Mouse (Mus musculus) hindbrain, postnatal 0 days (tissue): Measurements from ENCODE around the gene Tnpo1. TPM values are rescaled to one million over a fixed set of nuclear protein-coding genes. Genes with fewer than 3 reads are reported as not detected.
"Not testable (repeated sequence)": the region's sequence is repeated elsewhere in the genome, so short reads cannot be mapped to it uniquely, and the experiment has no call there.

Source experiments
- ATAC-seq: fragments of 200-750 bp; cut with Nextera tagmentation; 2 replicates; pipeline ENCODE4 v1.8.0; 2017; ENCODE audit warnings: mild to moderate bottlenecking, moderate TSS enrichment, moderate library complexity
- DNase-seq: peaks from one replicate; pipeline ENCODE4 v3.0.0-alpha.2; 2015; ENCODE audit warnings: low spot score
- H3K27ac ChIP-seq: fragments of 300-500 bp; sonication (generic); 2 replicates; pipeline ENCODE4 v1.5.1; 2014; ENCODE audit warnings: mild to moderate bottlenecking
- H3K27me3 ChIP-seq: fragments of 300-500 bp; sonication (generic); 2 replicates; pipeline ENCODE4 v1.6.1; 2014; ENCODE audit warnings: low read length, mixed read lengths; ENCODE audit not compliant: insufficient read depth
- H3K36me3 ChIP-seq: fragments of 300-500 bp; sonication (generic); 2 replicates; pipeline ENCODE4 v1.6.1; 2014; ENCODE audit warnings: low read length, mixed read lengths; ENCODE audit not compliant: insufficient read depth
- H3K4me1 ChIP-seq: fragments of 300-500 bp; sonication (generic); 2 replicates; pipeline ENCODE4 v1.6.1; 2014; ENCODE audit warnings: antibody characterized with exemption, low read length, mixed read lengths; ENCODE audit not compliant: insufficient read depth
- H3K4me2 ChIP-seq: fragments of 300-500 bp; sonication (generic); 2 replicates; pipeline ENCODE4 v1.6.1; 2014; ENCODE audit warnings: low read depth, mild to moderate bottlenecking, low read length, moderate library complexity, mixed read lengths
- H3K4me3 ChIP-seq: fragments of 300-500 bp; sonication (generic); 2 replicates; pipeline ENCODE4 v1.5.1; 2014; ENCODE audit warnings: low read length
- H3K9ac ChIP-seq: fragments of 300-500 bp; sonication (generic); replicated peaks from 2 replicates; pipeline ENCODE4 v1.6.1; 2014; ENCODE audit warnings: mild to moderate bottlenecking, low read length, moderate library complexity, mixed read lengths
- H3K9me3 ChIP-seq: fragments of 300-500 bp; sonication (generic); 2 replicates; pipeline ENCODE4 v1.6.1; 2016; ENCODE audit warnings: low read length, mixed read lengths
- CTCF ChIP-seq: IDR thresholded peaks from 2 replicates; pipeline ENCODE4 v1.5.1; 2016; ENCODE audit warnings: antibody characterized with exemption, control low read depth, low read depth
- WGBS: fragments of 180-500 bp; shearing (Covaris S2); extraction: QIAGEN DNeasy Blood & Tissue Kit; methylation state at CpG from one replicate; pipeline ENCODE4 v1.1.7; 2014; 5-methylcytosine and 5-hydroxymethylcytosine counted together
- polyA plus RNA-seq: library from polyadenylated mRNA; unstranded; fragments of >200 nt; fragmentation: Nextera tagmentation; extraction: Ambion mirVana; gene quantifications from 2 replicates; pipeline ENCODE4 v1.2.1, GENCODE M21; 2015
- total RNA-seq: library from RNA; depleted of rRNA; stranded (reverse); fragments of >200 nt; gene quantifications from 2 replicates; pipeline ENCODE4 v1.2.3, GENCODE M21; 2014

Tnpo1 gene
- total and polyA plus RNA-seq, 2 experiments from 2014 or later, result 21.6 to 79.2 TPM

GRCm38 (mm10) chr13:98832451-98833450 lies 93.4 kb downstream of the Tnpo1 start:
- Histone ChIP-seq H3K4me3 (no peak overlapping the region), H3K4me2 (no peak overlapping the region), H3K9me3 (no peaks in the 10 kb centered on the region), H3K9ac (no peak overlapping the region), H3K27ac (no peak overlapping the region), H3K36me3 (no peaks in the 10 kb centered on the region), H3K27me3 (no peaks in the 10 kb centered on the region), H3K4me1 (no peaks in the 10 kb centered on the region)
- no peak for TF ChIP-seq CTCF
- WGBS, result 79% methylated on average over 10 of the region's 10 CpGs
- DNase-seq, result no peak
- no peak for ATAC-seq

- not testable (repeated sequence) for H3K27me3 ChIP-seq, ATAC-seq, H3K27ac ChIP-seq, H3K9ac ChIP-seq, H3K36me3 ChIP-seq, H3K4me1 ChIP-seq, H3K4me2 ChIP-seq, H3K9me3 ChIP-seq, H3K4me3 ChIP-seq, DNase-seq
- WGBS, result 98% methylated on average over 6 of the region's 6 CpGs
These were observed 97.2 kb downstream of the Tnpo1 start for GRCm38 (mm10) chr13:98829026-98829425.

GRCm38 (mm10) chr13:98825574-98825973 lies 100.6 kb downstream of the Tnpo1 start:
- TF ChIP-seq CTCF, result no peak
- ATAC-seq (no peak), DNase-seq (no peak)
- no peaks in the 10 kb centered on the region for H3K9me3 ChIP-seq
- no peaks in the 10 kb centered on the region for H3K27me3 ChIP-seq
- no peak overlapping the region for H3K9ac ChIP-seq
- 85% methylated on average over 4 of the region's 4 CpGs for WGBS
- H3K4me2 ChIP-seq, result no peak overlapping the region
- H3K27ac ChIP-seq, result no peak overlapping the region
- no peaks in the 10 kb centered on the region for H3K36me3 ChIP-seq
- no peak overlapping the region for H3K4me3 ChIP-seq
- no peaks in the 10 kb centered on the region for H3K4me1 ChIP-seq

- H3K36me3 ChIP-seq, result no peaks in the 10 kb centered on the region
- no peak overlapping the region for H3K27ac ChIP-seq
- no peaks in the 10 kb centered on the region for H3K9me3 ChIP-seq
- no peaks in the 10 kb centered on the region for H3K27me3 ChIP-seq
- H3K4me3 ChIP-seq, result no peak overlapping the region
- DNase-seq, result no peak
- no peak for TF ChIP-seq CTCF
- no peaks in the 10 kb centered on the region for H3K4me1 ChIP-seq
- no peak overlapping the region for H3K9ac ChIP-seq
- WGBS, result 79% methylated on average over 2 of the region's 2 CpGs
- ATAC-seq, result no peak
- H3K4me2 ChIP-seq, result no peak overlapping the region
These were observed 107.1 kb downstream of the Tnpo1 start for GRCm38 (mm10) chr13:98819094-98819493.

GRCm38 (mm10) chr13:98818205-98818604 lies 108.0 kb downstream of the Tnpo1 start:
- no peaks in the 10 kb centered on the region for H3K9me3 ChIP-seq
- no peak overlapping the region for H3K4me3 ChIP-seq
- H3K27me3 ChIP-seq, result no peaks in the 10 kb centered on the region
- ATAC-seq (no peak), DNase-seq (no peak)
- no peak overlapping the region for H3K27ac ChIP-seq
- H3K36me3 ChIP-seq, result no peaks in the 10 kb centered on the region
- no peak overlapping the region for H3K9ac ChIP-seq
- no peak overlapping the region for H3K4me2 ChIP-seq
- H3K4me1 ChIP-seq, result no peaks in the 10 kb centered on the region
- TF ChIP-seq CTCF, result no peak
- WGBS, result 62% methylated on average over 4 of the region's 4 CpGs

- no peak for DNase-seq
- no peaks in the 10 kb centered on the region for H3K36me3 ChIP-seq
- no peak overlapping the region for H3K27ac ChIP-seq
- H3K27me3 ChIP-seq, result no peaks in the 10 kb centered on the region
- no peak overlapping the region for H3K4me3 ChIP-seq
- no peak overlapping the region for H3K9ac ChIP-seq
- H3K9me3 ChIP-seq, result no peaks in the 10 kb centered on the region
- no peak for TF ChIP-seq CTCF
- WGBS, result 57% methylated on average over 4 of the region's 4 CpGs
- no peaks in the 10 kb centered on the region for H3K4me1 ChIP-seq
- no peak overlapping the region for H3K4me2 ChIP-seq
- ATAC-seq, result no peak
These were observed 108.4 kb downstream of the Tnpo1 start for GRCm38 (mm10) chr13:98817766-98818165.

- DNase-seq, H3K27me3 ChIP-seq, H3K4me2 ChIP-seq, H3K27ac ChIP-seq, H3K4me3 ChIP-seq, H3K9ac ChIP-seq, H3K36me3 ChIP-seq, ATAC-seq, H3K9me3 ChIP-seq, H3K4me1 ChIP-seq: not testable (repeated sequence)
- WGBS, result 65% methylated on average over 4 of the region's 4 CpGs
These were observed 109.1 kb downstream of the Tnpo1 start for GRCm38 (mm10) chr13:98816981-98817660.
